Mouse (Mus musculus): Measurements from ENCODE around the gene Apoc2. TPM values are rescaled to one million over a fixed set of nuclear protein-coding genes. Genes with fewer than 3 reads are reported as not detected.

Gene Apoc2
- total and polyA plus RNA-seq, 3 experiments = 0.47 TPM; not detected in 2

- no peaks in the 10 kb centered on the region for H3K4me1 ChIP-seq (ENCODE audit: control insufficient read depth, insufficient read depth, low read length)
- no peaks in the 10 kb centered on the region for H3K36me3 ChIP-seq (ENCODE audit: control insufficient read depth, insufficient read depth, low read length)
- no peaks in the 10 kb centered on the region for H3K27me3 ChIP-seq (ENCODE audit: control insufficient read depth, insufficient read depth, low read length)
- TF ChIP-seq POLR2A (IDR thresholded peaks at IDR 0.05; ENCODE audit: insufficient read depth, low read depth, low read length) (no peak), CTCF (IDR thresholded peaks at IDR 0.05) (no peak), EP300 (IDR thresholded peaks at IDR 0.05; ENCODE audit: insufficient read depth, low read depth, low read length) (no peak)
- 89% methylated on average over 3 of the region's 3 CpGs for WGBS
- H3K9ac ChIP-seq (ENCODE audit: low read depth, low read length) = no peak overlapping the region
- intact Hi-C loops (cut with DNase I) = no loop called here
- H3K27ac ChIP-seq = no peak overlapping the region
- no peak for DNase-seq
- no peaks in the 10 kb centered on the region for H3K79me2 ChIP-seq (replicated peaks; ENCODE audit: control insufficient read depth, insufficient read depth, low read length)
- H3K4me3 ChIP-seq = no peak overlapping the region
These were observed 1.2 kb upstream of the Apoc2 start for GRCm38 (mm10) chr7:19678901-19679300.

GRCm38 (mm10) chr7:19676662-19677061, 1.1 kb downstream of the Apoc2 start:
- intact Hi-C loops (cut with DNase I) = no loop called here
- no peak for DNase-seq
- Histone ChIP-seq H3K27ac (no peak overlapping the region), H3K4me3 (no peak overlapping the region), H3K9ac (ENCODE audit: low read depth, low read length) (no peak overlapping the region), H3K79me2 (replicated peaks; ENCODE audit: control insufficient read depth, insufficient read depth, low read length) (no peaks in the 10 kb centered on the region), H3K36me3 (ENCODE audit: control insufficient read depth, insufficient read depth, low read length) (no peaks in the 10 kb centered on the region), H3K27me3 (ENCODE audit: control insufficient read depth, insufficient read depth, low read length) (no peaks in the 10 kb centered on the region), H3K4me1 (ENCODE audit: control insufficient read depth, insufficient read depth, low read length) (no peaks in the 10 kb centered on the region)
- WGBS = 93% methylated on average over 1 of the region's 1 CpGs
- TF ChIP-seq POLR2A (IDR thresholded peaks at IDR 0.05; ENCODE audit: insufficient read depth, low read depth, low read length) = no peak
- TF ChIP-seq CTCF (IDR thresholded peaks at IDR 0.05) = no peak
- TF ChIP-seq EP300 (IDR thresholded peaks at IDR 0.05; ENCODE audit: insufficient read depth, low read depth, low read length) = no peak

- intact Hi-C loops (cut with DNase I) = no loop called here
- H3K9ac ChIP-seq (ENCODE audit: low read depth, low read length) = no peak overlapping the region
- WGBS = 83% methylated on average over 10 of the region's 10 CpGs
These were observed 1.9 kb downstream of the Apoc2 start for GRCm38 (mm10) chr7:19675824-19676223.

GRCm38 (mm10) chr7:19673083-19673699, 4.5 kb downstream of the Apoc2 start:
- peaks cover 3% of the 10 kb centered on the region for H3K4me1 ChIP-seq (ENCODE audit: control insufficient read depth, insufficient read depth, low read length)
- H3K36me3 ChIP-seq (ENCODE audit: control insufficient read depth, insufficient read depth, low read length) = no peaks in the 10 kb centered on the region
- no peak overlapping the region for H3K9ac ChIP-seq (ENCODE audit: low read depth, low read length)
- DNase-seq = no peak
- no peak overlapping the region for H3K4me3 ChIP-seq
- TF ChIP-seq POLR2A (IDR thresholded peaks at IDR 0.05; ENCODE audit: insufficient read depth, low read depth, low read length) = no peak
- no peak for TF ChIP-seq EP300 (IDR thresholded peaks at IDR 0.05; ENCODE audit: insufficient read depth, low read depth, low read length)
- TF ChIP-seq CTCF (IDR thresholded peaks at IDR 0.05) = no peak
- no peak overlapping the region for H3K27ac ChIP-seq
- no peaks in the 10 kb centered on the region for H3K27me3 ChIP-seq (ENCODE audit: control insufficient read depth, insufficient read depth, low read length)
- WGBS = 51% methylated on average over 14 of the region's 14 CpGs
- H3K79me2 ChIP-seq (replicated peaks; ENCODE audit: control insufficient read depth, insufficient read depth, low read length) = no peaks in the 10 kb centered on the region
- intact Hi-C loops (cut with DNase I) = no loop called here

More at GRCm38 (mm10) chr7:19675824-19676223, 1.9 kb downstream of the Apoc2 start:
- no peak for DNase-seq
- H3K27ac ChIP-seq = no peak overlapping the region
- H3K79me2 ChIP-seq (replicated peaks; ENCODE audit: control insufficient read depth, insufficient read depth, low read length) = no peaks in the 10 kb centered on the region
- H3K27me3 ChIP-seq (ENCODE audit: control insufficient read depth, insufficient read depth, low read length) = no peaks in the 10 kb centered on the region
- no peaks in the 10 kb centered on the region for H3K36me3 ChIP-seq (ENCODE audit: control insufficient read depth, insufficient read depth, low read length)
- no peaks in the 10 kb centered on the region for H3K4me1 ChIP-seq (ENCODE audit: control insufficient read depth, insufficient read depth, low read length)
- TF ChIP-seq EP300 (IDR thresholded peaks at IDR 0.05; ENCODE audit: insufficient read depth, low read depth, low read length) = no peak
- no peak for TF ChIP-seq CTCF (IDR thresholded peaks at IDR 0.05)
- no peak for TF ChIP-seq POLR2A (IDR thresholded peaks at IDR 0.05; ENCODE audit: insufficient read depth, low read depth, low read length)
- no peak overlapping the region for H3K4me3 ChIP-seq

GRCm38 (mm10) chr7:19671511-19671910, 6.2 kb downstream of the Apoc2 start:
- peaks cover 3% of the 10 kb centered on the region for H3K4me1 ChIP-seq (ENCODE audit: control insufficient read depth, insufficient read depth, low read length)
- no peaks in the 10 kb centered on the region for H3K27me3 ChIP-seq (ENCODE audit: control insufficient read depth, insufficient read depth, low read length)
- H3K27ac ChIP-seq = no peak overlapping the region
- no peak overlapping the region for H3K4me3 ChIP-seq
- 74% methylated on average over 10 of the region's 10 CpGs for WGBS
- H3K9ac ChIP-seq (ENCODE audit: low read depth, low read length) = no peak overlapping the region
- no peak for TF ChIP-seq POLR2A (IDR thresholded peaks at IDR 0.05; ENCODE audit: insufficient read depth, low read depth, low read length)
- TF ChIP-seq CTCF (IDR thresholded peaks at IDR 0.05) = no peak
- no peak for TF ChIP-seq EP300 (IDR thresholded peaks at IDR 0.05; ENCODE audit: insufficient read depth, low read depth, low read length)
- no peaks in the 10 kb centered on the region for H3K36me3 ChIP-seq (ENCODE audit: control insufficient read depth, insufficient read depth, low read length)
- no peak for DNase-seq
- intact Hi-C loops (cut with DNase I) = no loop called here
- no peaks in the 10 kb centered on the region for H3K79me2 ChIP-seq (replicated peaks; ENCODE audit: control insufficient read depth, insufficient read depth, low read length)

GRCm38 (mm10) chr7:19668947-19669721, 8.6 kb downstream of the Apoc2 start:
- 3% methylated on average over 10 of the region's 10 CpGs for WGBS
- Histone ChIP-seq H3K36me3 (ENCODE audit: control insufficient read depth, insufficient read depth, low read length) (no peaks in the 10 kb centered on the region), H3K9ac (ENCODE audit: low read depth, low read length) (peak overlapping the region; percentile 49; the same call in 1 of the 2 replicates), H3K4me3 (no peak overlapping the region), H3K79me2 (replicated peaks; ENCODE audit: control insufficient read depth, insufficient read depth, low read length) (peaks cover 4% of the 10 kb centered on the region), H3K27me3 (ENCODE audit: control insufficient read depth, insufficient read depth, low read length) (no peaks in the 10 kb centered on the region), H3K27ac (peak overlapping the region; percentile 84), H3K4me1 (ENCODE audit: control insufficient read depth, insufficient read depth, low read length) (peaks cover 6% of the 10 kb centered on the region)
- TF ChIP-seq CTCF (IDR thresholded peaks at IDR 0.05) = peak; percentile 83
- no peak for TF ChIP-seq POLR2A (IDR thresholded peaks at IDR 0.05; ENCODE audit: insufficient read depth, low read depth, low read length)
- TF ChIP-seq EP300 (IDR thresholded peaks at IDR 0.05; ENCODE audit: insufficient read depth, low read depth, low read length) = peak; percentile 97
- intact Hi-C loops (cut with DNase I) = loop anchor here (1.0 to 5.0 kb wide), 4 partner anchors 32 to 123 kb away; no protein-coding TSS in a partner anchor
- DNase-seq = peak; percentile 86 to 91

Measured in heart, adult 2 months (tissue).